ENCODE assay signal across 17 mouse cellular contexts in the genomic region with DNA sequence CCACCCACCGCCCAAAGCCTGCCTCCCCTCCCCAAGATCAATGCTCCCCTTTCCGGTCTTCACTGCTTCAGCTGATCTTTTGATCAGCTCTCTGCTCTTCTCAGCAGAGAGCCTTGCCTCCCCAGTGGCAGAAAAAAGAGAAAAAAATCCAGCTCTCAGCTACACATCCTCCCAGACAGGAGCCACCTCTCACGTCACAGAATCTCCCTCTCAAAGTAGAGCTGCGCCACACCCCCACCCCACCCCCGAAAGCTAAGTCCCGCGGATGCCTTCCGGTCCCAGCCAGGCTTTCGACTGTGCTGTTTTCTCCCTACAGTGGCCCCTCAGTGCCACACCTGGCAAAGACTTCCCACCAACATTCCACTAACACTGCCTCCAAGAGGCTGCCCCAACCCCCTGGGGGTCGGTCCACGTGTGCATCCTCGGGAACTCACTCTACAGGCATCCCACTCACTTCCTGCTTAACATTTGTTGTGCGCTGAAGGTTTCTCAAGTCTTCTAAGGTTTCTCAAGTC.
DNase-seq lines count a peak whose midpoint lies in the region; ATAC-seq lines count a peak whose summit lies in the region.
"Had no signal": no experiment of that assay in that cellular context is flagged by ENCODE, and none has a peak within 500 bp of the region (broad histone marks: within the 10 kb centered on the region; RNA-seq: fewer than 3 reads in every experiment).

No protein-coding gene starts in this region.

- 0 out of 2 replicates have a peak overlapping the region, but pooled peaks have one; percentile 49 for H3K27ac ChIP-seq in forebrain, embryonic 10.5 days
- H3K27ac ChIP-seq in forebrain, embryonic 13.5 days, result no peak overlapping the region
- H3K27ac ChIP-seq in embryonic facial prominence, embryonic 10.5 days (replicated peaks), result no peak overlapping the region
- H3K27ac ChIP-seq in limb, embryonic 12.5 days, result no peak overlapping the region
- H3K27ac ChIP-seq: stomach, postnatal 0 days had no signal

- H3K4me1 ChIP-seq in forebrain, embryonic 10.5 days, result peaks cover 6% of the 10 kb centered on the region
- H3K4me1 ChIP-seq in forebrain, embryonic 13.5 days, result no peaks in the 10 kb centered on the region
- H3K4me1 ChIP-seq in embryonic facial prominence, embryonic 10.5 days, result peaks cover 12% of the 10 kb centered on the region
- H3K4me1 ChIP-seq in limb, embryonic 12.5 days (replicated peaks), result 0 out of 2 replicates have a peak, but pooled peaks cover 6% of the 10 kb centered on the region

- no peak overlapping the region for H3K9ac ChIP-seq in forebrain, embryonic 13.5 days
- no peak overlapping the region for H3K9ac ChIP-seq in limb, embryonic 12.5 days (replicated peaks)
- H3K9ac ChIP-seq: forebrain, postnatal 0 days had no signal

- H3K27me3 ChIP-seq in forebrain, embryonic 10.5 days (ENCODE audit: poor library complexity, severe bottlenecking), result peaks cover 25% of the 10 kb centered on the region
- peaks cover 4% of the 10 kb centered on the region; the same call in 1 of the 2 replicates for H3K27me3 ChIP-seq in forebrain, embryonic 13.5 days
- no peaks in the 10 kb centered on the region for H3K27me3 ChIP-seq in embryonic facial prominence, embryonic 10.5 days (replicated peaks; ENCODE audit: low read depth, poor library complexity, severe bottlenecking)
- H3K27me3 ChIP-seq in limb, embryonic 12.5 days, result no peaks in the 10 kb centered on the region

- no peaks in the 10 kb centered on the region for H3K9me3 ChIP-seq in forebrain, embryonic 10.5 days
- H3K9me3 ChIP-seq in forebrain, embryonic 13.5 days (replicated peaks), result no peaks in the 10 kb centered on the region
- no peaks in the 10 kb centered on the region for H3K9me3 ChIP-seq in embryonic facial prominence, embryonic 10.5 days
- H3K9me3 ChIP-seq in limb, embryonic 12.5 days, result no peaks in the 10 kb centered on the region

- ATAC-seq in forebrain, embryonic 13.5 days, result no peak
- ATAC-seq in limb, embryonic 12.5 days (ENCODE audit: insufficient number of reproducible peaks, insufficient read depth, low FRiP score, low TSS enrichment, low read depth), result 0 out of 2 replicates have a peak, but pooled peaks have one; percentile 20
- ATAC-seq: forebrain, postnatal 0 days; intestine, embryonic 16.5 days had no signal

- no peak overlapping the region for H3K4me2 ChIP-seq in forebrain, embryonic 13.5 days
- peak overlapping the region; percentile 32 for H3K4me2 ChIP-seq in limb, embryonic 12.5 days

- no peak for DNase-seq in forebrain, embryonic 10.5 days (ENCODE audit: extremely low spot score, low spot score)
- peak; percentile 51 for DNase-seq in CD4-positive, CD25-positive, alpha-beta regulatory T cell, adult 2 months (ENCODE audit: low read depth, low spot score)
- peak; percentile 12 for DNase-seq in embryonic facial prominence, embryonic 10.5 days (ENCODE audit: low spot score)
- no peak for DNase-seq in MN1 (ENCODE audit: low spot score)
- no peak for DNase-seq in cerebellum, adult 8-10 months
- no peak for DNase-seq in adrenal gland, postnatal 14 days
- DNase-seq: adrenal gland, adult 2 months; cerebellum, adult 18-20 months; forebrain, postnatal 0 days; kidney, postnatal 14 days; lung, adult 18-20 months; right cerebral cortex, adult 18-20 months; thymus, postnatal 25 days had no signal

- no peak overlapping the region for H3K4me3 ChIP-seq in forebrain, embryonic 10.5 days
- H3K4me3 ChIP-seq in forebrain, embryonic 13.5 days, result no peak overlapping the region
- H3K4me3 ChIP-seq in embryonic facial prominence, embryonic 10.5 days, result no peak overlapping the region
- no peak overlapping the region for H3K4me3 ChIP-seq in limb, embryonic 12.5 days (replicated peaks)

- no peaks in the 10 kb centered on the region for H3K36me3 ChIP-seq in forebrain, embryonic 10.5 days (replicated peaks)
- H3K36me3 ChIP-seq in forebrain, embryonic 13.5 days (ENCODE audit: poor library complexity, severe bottlenecking), result no peaks in the 10 kb centered on the region
- no peaks in the 10 kb centered on the region for H3K36me3 ChIP-seq in embryonic facial prominence, embryonic 10.5 days (replicated peaks)
- no peaks in the 10 kb centered on the region for H3K36me3 ChIP-seq in limb, embryonic 12.5 days

- 44% methylated on average over 13 of the region's 13 CpGs for WGBS in forebrain, embryonic 10.5 days
- 41% methylated on average over 13 of the region's 13 CpGs for WGBS in forebrain, embryonic 13.5 days
- WGBS in embryonic facial prominence, embryonic 10.5 days, result 34% methylated on average over 13 of the region's 13 CpGs
- WGBS in limb, embryonic 12.5 days, result 19% methylated on average over 13 of the region's 13 CpGs

Comparison
In these comparisons a context has a peak if more than half of its experiments do, and no peak if none do; other contexts are left out.
1. DNase-seq: peak in CD4-positive, CD25-positive, alpha-beta regulatory T cell, adult 2 months (single experiment) and embryonic facial prominence, embryonic 10.5 days (single experiment); none in forebrain, embryonic 10.5 days (single experiment), MN1 (single experiment), cerebellum, adult 8-10 months (single experiment) and adrenal gland, postnatal 14 days (single experiment).